Mouse (Mus musculus) testis, postnatal 10 days (tissue): ENCODE measurements around the gene Ndel1.
"Not testable (repeated sequence)": the region's sequence is repeated elsewhere in the genome, so short reads cannot be mapped to it uniquely, and the experiment has no call there.

Source experiments
- DNase-seq: peaks from one replicate; pipeline ENCODE4 v3.0.0; 2021; ENCODE audit warnings: low spot score

The Ndel1 gene

DNA sequence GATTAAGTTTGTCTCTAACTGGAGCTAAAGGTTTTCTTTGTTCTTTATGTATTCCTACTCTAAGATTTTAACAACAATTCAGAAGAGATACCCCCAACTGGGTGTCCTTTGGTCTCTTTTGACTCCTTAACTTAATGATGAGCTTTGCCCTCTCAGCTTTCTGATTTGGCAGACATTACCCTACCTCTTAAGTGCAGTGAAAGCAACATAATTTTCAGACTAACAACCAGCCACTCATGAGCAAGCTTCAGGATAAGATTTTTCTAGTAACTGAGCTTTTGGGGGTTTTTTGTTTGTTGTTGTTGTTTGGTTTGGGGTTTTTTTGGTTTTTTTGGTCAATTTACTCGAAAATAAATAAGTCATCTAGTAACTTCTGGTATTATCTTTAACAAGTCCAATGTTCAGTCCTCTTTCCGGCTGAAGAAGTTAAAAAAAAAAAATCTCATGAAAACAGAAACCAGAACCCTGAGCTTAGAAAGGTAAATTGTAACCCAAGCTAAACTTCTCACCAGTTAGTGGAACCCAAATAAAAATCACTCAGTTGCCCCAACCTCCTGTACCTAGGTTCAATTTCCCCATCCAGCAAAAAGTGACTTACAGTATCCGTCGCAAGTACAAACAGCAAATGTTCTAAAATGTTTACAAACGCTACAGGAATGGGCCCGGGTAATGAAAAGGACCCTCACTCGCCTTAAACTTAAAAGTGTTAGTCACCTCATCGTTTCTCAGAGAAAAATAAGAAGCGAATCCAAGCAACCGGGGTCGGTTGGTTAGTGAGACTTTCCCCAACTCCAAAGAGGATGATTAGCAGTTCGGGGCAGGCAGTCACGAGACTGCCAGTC is 19.8 kb downstream of the Ndel1 start:
- no peak for DNase-seq

DNA sequence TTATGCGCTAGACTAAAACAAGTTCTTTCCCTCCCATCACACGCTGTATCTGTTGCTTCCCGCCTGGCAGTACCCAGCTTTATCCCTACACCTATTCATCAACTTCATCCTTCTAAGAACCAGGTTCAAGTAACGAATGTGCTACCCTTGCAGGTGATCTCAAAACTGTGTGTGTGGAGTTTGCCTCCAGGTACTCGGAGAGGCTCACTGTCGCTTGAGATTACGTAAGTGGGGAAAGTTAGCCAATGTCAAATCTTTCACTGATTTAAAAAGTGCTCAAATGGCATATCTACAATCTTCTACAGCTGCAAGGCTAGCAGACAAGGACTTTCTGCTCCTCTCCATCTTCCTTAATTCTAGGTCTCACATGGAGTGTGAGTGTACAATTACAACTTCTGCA is 20.8 kb downstream of the Ndel1 start:
- no peak for DNase-seq

DNA sequence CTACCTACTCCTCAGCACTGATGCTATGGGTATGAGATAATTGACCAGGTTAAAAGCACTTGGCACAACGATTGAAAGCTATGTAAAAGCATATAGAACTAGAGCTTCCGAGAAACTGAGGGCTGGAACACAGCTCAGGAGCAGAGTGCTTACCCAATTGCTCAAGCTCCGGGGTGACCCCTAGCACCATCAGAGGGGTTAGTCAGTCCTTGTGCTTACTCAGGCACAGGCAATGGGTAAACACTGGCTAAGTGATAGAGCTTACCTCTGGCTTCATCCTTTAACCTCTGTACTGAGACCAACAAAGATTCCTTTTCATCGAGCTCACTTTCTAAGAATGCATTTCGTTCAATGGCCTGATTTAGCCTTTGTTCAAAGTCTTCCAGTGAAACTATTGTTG is 32.1 kb downstream of the Ndel1 start:
- DNase-seq, result no peak

DNA sequence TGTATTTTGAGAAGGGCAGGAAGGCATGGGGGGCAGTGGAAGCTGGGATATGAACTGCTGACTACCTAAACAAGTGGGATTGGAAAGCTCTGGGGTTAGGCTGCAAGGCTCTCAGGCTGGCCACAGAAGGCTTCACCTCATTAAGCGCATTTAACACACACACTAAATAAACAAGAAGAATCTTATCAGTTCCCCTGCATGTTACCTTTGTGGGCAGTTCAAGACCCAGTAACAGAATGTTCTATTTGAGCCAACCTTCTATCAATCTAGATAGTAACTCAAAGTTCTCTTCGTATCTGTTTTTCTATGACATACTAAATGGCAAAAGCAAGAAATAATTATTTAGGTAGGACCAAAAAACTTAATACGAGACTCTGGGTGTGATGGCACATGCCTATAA is 36.6 kb downstream of the Ndel1 start:
- no peak for DNase-seq

DNA sequence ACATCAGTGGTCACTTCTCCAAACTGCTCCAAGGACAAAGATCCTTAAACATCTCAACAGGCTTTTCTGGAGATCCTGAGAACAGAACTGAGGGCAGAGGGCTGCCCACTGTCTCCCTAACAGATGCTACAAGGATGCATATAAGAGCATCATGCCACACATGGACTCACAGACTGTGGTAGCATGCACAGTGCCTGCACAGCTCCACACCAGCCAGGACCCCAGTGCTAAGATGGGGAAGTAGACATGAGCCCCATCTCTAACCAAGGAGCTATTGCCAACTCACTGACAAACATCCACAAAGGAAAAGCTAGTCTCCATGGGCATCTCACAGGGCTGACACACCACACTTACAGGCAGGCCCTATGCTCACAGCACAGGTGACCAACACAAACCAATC is 38.1 kb downstream of the Ndel1 start:
- no peak for DNase-seq

DNA sequence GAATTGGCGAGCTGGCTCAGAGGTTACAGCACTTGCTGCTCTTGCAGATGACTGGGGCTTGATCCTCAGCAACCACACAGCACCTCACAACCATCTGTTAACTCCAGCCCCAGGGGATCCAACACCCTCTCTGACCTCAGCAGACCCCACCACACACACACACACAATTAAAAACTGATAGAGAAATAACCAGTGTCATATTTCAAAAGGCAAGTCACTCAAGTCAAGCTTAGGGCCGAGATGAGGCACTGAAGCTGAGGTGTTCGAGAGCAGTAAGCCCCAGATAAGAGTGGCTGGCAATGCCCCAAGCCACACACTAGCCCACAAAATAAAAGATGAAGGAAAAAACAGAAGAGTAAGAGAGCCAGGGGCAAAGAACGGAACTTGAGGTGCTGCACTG is 38.9 kb downstream of the Ndel1 start:
- DNase-seq, result no peak

DNA sequence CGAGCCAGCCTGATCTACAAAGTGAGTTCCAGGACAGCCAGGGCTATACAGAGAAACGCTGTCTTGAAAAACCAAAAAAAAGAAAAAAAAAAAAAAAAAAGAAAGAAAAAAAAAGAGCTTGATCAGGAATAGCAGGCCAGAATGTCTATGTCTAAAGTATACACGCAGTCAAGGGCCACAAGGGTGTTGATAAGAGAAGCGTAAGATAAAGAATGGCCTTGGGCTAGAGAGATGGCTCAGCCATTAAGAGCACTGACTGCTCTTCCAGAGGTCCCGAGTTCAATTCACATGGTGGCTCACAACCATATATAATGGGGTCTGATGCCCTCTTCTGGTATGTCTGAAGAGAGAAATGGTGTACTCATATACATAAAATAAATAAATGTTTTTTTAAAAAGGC is 40.1 kb downstream of the Ndel1 start:
- not testable (repeated sequence) for DNase-seq

DNA sequence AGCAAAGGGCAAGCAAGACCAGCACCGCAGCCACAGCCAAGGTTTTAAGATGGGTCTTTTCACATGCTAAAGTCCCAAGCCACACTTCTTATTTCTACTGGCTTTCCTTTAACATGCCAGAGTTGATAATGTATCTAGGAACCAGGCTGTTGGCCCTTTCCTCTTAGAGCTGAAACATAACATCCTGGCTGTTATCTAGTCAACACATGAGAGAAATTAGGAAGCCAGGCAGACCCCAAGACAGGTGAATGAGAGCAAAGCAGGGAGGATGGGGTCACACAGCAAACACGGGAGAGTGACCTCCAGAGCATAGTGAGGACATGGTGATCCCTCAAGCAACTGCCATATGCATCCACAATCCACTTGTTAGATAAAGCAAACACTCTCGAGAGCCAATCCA is 44.9 kb downstream of the Ndel1 start:
- no peak for DNase-seq

DNA sequence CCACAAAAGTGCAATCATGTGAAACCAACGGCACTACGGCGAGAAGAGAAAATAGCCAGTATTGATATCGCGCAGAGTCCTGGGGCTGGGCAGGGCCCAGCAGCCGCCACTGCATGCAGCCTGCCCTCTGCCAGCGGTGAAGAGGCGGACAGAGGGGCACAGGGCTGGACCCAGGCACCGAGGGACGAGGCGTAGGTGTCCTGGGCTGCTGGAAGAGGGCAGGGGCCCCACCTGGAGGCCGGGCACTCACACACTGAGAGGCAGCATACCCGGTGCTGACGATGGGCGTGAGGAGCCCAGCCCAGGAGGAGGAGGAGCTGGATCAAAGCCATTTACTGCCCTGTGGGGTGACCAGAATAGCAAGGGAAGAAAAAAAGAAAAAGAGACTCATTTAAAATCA is 49.3 kb downstream of the Ndel1 start:
- no peak for DNase-seq

DNA sequence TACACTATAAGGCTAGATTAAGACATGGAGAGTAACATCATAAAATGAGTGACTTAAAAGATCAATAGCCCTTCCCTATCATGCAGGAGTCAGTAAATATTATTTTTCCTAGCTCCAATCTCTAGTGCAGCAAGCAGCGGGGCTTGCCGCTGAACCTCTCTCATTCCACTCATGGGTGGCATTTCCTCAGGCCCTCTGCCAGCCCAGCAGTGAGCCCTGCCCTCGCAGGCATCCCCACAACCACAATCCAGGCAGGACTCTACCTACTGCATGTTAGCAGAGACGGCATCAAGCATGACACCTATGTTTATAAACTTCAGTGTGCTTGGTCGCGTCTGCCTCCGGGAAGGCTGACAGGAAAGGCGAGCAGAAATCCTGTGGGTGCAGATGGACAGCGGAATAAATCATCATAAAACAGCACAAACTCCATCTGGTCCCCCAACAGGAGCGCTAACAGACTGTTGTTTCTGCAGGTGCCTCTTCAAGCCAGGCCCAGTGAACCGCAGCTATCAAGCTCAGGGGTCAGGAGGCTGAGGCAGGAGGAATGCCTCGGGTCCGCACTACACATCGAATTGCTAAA is 52.3 kb downstream of the Ndel1 start:
- DNase-seq, result no peak

DNA sequence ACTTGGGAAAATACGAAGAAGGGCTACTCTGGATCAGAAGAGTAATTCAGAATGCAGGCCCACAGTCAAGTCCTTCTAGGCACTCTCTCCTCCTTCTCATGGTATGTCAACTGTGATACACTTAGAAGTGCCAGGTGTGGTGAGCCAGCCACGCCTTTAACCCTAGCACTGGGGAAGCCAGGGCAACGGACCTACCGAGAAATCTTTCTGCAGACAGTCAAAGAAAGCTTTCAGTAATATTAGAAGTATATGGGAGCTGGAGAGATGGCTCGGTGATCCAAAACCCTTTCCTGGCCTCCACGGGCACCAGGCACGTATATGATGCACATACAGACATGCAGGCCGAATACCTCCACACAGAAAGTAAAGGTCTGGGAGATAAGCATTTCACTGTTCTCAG is 53.2 kb downstream of the Ndel1 start:
- DNase-seq, result no peak

DNA sequence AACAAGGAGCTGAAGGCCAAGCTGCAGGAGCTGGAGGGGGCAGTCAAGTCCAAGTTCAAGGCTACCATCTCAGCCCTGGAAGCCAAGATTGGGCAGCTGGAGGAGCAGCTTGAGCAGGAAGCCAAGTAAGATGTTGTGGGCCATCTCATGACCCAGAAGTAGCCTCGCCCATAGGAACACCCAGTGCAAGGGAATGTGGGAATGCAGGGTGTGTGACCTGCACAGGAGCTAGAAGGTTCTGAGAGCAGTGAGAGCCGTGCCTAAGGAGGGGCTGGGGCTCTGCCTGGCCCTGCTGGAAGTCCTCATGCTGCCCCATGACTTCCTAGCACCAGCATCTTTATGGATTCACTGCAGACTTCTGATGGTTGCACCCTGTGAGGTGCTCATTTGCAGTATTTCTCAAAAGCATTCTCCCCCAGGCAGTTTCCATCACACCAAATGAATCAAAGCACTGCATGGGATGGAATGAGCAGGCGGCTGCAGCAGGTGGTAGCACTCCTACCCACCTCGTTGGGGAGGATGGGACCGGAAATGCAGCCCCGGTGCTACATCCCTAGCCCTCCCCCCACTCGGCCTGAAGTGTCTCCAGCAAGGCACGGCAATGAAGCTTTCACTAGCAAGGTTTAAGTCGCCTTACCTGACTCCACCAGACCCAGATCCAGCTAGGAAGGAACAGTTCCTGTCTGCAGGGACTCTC is 59.6 kb downstream of the Ndel1 start:
- DNase-seq, result no peak

DNA sequence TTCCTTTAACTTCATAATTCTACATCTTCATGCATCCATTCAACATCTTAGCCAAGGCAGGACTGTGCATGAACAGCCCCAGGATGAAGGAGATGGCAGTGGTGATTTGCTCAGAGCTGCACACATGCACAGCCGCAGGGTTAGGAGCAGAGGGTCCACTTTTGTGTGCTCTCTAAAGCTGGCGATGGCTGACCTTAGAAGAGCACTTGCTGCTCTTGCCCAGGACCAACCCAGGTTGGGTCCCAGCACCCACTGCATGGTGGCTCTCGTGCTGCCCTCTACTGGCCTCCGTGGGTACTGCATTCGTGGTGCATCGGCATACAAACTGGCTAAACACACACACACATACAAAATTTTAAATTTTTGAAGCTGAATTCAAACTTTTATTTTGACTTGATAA is 63.9 kb downstream of the Ndel1 start:
- DNase-seq, result peak; percentile 92

DNA sequence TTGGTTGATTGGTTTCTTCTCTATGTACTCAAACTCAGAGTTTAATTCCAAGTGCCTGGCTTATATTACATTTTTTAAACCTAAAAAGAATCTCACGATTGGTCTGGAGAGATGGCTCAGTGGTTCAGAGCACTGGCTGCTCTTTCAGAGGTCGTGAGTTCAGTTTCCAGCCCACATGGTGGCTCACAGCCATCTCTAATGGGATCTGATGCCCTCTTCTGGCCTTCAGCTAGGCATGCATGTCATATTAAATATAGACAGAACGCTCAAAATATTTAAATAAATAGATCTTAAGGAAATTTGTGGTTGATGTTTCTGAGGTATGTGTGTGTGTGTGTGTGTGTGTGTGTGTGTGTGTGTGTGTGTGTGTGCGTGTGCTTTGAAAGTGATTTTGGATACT is 66.5 kb downstream of the Ndel1 start:
- DNase-seq, result no peak

DNA sequence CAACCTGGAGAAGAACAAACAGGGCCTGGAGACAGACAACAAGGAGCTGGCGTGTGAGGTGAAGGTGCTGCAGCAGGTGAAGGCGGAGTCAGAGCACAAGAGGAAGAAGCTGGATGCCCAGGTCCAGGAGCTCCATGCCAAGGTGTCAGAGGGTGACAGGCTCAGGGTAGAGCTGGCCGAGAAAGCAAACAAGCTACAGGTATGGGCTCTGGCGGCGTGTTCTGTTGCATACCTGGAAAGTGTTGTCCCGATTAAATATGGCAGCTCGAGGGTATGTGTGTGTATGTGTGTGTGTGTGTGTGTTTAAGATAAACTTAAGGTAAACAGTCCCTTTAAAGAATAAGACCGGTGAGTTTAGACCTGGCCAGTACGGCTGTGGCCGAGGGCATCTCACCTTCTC is 73.4 kb downstream of the Ndel1 start:
- DNase-seq, result no peak

DNA sequence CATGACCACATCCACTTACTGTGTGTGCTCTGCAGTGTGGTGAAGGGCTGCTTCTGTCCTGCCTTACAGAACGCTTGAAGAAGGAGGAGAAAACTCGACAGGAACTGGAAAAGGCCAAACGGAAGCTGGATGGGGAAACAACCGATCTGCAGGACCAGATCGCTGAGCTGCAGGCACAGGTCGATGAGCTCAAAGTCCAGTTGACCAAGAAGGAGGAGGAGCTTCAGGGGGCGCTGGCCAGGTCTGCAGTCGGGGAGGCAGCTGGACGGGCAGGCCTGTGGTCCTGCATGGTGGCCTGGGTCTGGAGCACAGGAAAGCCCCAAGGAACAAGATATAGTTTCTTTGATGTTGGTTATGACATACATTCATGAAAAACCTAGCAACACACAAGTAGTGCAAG is 79.9 kb downstream of the Ndel1 start:
- DNase-seq, result no peak

DNA sequence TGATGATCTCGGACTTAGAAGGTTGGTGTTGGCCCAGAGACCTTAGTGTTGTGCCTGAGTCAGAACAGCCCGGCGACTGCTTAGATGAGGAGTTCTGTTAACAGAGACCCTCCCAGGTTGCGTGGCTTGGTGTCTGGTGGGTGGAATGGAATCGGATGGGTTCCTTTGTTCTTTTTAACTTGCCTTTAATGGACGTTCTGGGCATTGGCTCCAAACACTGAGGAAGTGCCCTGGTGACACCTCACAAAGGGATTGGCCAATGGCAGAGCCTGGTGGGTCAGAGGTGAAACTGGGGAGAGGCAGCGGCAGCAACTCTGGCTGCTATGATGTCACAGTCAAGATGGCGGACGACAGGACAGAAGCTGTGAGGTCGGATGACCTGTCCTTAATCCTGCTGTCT is 80.9 kb downstream of the Ndel1 start:
- no peak for DNase-seq

DNA sequence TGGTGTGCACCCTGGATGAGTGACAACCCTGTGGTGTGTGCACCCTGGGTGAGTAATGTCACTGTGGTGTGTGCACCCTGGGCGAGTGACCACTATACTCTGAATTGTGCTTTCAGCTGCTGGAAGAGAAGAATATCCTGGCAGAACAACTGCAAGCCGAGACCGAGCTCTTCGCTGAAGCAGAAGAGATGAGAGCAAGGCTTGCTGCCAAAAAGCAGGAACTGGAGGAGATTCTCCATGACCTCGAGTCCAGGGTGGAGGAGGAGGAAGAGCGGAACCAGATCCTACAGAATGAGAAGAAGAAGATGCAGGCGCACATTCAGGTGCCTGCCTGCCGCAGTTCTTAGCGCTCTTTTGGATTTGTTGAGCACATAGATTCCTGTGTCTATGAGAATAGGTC is 84.4 kb downstream of the Ndel1 start:
- DNase-seq, result no peak

DNA sequence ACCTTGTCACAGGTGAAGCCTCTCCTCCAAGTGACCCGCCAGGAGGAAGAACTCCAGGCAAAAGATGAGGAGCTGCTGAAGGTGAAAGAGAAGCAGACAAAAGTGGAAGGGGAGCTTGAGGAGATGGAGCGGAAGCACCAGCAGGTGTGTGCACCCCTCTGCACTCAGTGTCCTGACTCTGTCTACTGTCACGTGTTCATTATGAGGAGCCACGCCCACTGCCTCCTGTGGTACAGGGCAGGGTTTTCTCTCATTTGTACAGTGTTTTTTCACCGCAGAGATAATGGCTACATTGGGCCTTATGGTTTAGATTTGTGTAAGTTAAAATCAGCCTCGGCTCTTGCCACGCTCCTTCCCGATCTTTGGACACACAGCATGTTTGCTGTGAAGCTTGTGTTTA is 85.8 kb downstream of the Ndel1 start:
- DNase-seq, result no peak

DNA sequence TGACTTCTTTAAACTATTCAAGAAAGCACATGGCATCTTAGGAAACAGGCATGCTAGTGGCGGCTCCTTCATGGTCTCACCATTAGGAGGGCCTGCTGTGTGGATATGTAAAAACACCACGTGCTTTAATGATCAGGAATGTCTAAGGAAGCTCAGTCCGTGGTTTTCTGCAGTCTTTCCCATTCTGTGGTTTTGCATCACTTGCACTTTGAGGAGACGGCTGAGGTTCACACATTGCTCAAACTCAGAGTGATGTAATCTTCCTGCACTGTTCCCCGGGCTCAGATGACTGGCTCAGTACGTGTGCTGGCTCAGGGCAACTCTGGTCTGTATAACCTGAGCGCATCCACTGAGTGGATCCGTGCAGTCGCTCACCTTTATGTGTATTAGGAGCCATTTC is 89.3 kb downstream of the Ndel1 start:
- no peak for DNase-seq

DNA sequence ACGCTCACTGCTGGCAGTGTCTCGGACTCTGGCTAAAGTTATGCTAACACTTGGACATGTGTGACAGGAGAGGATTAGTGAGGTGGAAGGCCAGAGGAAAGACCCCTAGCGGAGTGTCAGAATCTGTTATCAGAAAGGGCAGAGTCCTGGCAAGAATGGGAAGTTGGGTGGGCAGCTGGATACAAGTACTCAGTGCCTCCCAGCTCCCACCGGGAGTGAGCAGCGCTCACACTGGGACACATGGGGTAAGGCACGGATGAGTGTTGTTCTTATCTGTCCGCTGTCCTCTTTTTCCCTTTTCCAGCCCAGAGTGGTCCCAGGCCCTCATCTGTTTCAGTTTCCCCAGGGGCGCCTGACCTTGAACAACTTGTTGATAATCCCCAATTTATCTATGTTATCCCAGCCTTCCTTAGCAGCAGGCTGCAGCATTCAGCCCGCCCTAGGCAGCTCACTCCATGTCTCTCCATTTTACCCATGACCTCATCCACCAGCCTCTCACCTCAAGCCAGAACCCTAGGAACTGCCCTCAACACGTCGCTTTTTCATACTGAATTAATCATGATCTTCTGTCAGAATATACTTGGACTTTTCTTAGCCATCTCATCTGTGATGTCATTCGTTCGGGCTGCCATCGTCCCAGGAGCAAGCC is 91.1 kb downstream of the Ndel1 start:
- no peak for DNase-seq

DNA sequence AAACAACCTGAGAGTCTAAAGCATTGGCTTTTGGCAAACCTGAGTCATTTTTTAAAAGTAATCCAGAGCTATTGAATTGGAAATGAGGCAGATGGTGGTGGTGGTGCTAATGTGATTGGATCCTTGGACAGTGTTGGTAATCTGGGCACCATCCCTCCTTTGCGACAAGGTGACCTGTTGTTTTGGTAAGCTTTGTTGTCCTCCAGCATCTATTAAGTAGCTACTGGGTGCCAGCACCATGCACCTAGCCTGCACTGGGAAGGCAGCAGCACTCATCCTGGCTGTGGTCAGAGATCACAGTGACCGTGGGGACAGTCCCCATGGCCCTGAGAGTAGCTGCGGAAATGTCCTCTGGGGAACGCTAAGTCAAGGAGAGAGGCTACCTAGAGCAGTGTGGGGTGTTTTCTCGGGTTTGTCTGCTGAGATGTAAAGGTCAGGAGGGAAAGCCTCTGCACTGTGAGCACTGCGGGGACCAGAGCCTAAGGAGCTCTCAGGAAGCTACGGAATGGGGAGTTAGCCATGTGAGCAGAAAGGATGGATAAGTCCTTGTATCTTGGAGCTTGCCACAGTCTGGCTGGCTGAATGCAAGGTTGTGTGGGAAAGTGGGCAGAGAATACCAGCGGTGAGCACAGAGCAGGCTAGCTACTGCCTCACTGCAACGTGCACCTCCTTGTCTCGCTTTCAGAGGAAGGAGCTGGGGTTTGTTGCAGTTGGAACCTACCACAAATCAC is 91.8 kb downstream of the Ndel1 start:
- DNase-seq, result no peak
